Mouse (Mus musculus): ENCODE data around the gene Mbnl2.

Gene Mbnl2

GRCm38 (mm10) chr14:120405597-120405996 lies 130.1 kb downstream of the Mbnl2 start:
- in situ Hi-C loops (cut with MboI, MseI), result loop anchor here (10.0 kb wide), 1 partner anchor 261 kb away; no protein-coding TSS in a partner anchor

- in situ Hi-C loops (cut with MboI, MseI), result loop anchor here (10.0 kb wide), 1 partner anchor 261 kb away; no protein-coding TSS in a partner anchor
These were observed 130.8 kb downstream of the Mbnl2 start for GRCm38 (mm10) chr14:120406271-120406670.

GRCm38 (mm10) chr14:120406820-120407219 lies 131.4 kb downstream of the Mbnl2 start:
- in situ Hi-C loops (cut with MboI, MseI), result loop anchor here (10.0 kb wide), 1 partner anchor 262 kb away; no protein-coding TSS in a partner anchor

GRCm38 (mm10) chr14:120409854-120410253 lies 134.4 kb downstream of the Mbnl2 start:
- in situ Hi-C loops (cut with MboI, MseI), result loop anchor here (10.0 kb wide), 1 partner anchor 265 kb away; no protein-coding TSS in a partner anchor

- in situ Hi-C loops (cut with MboI, MseI), result no loop called here
These were observed 141.4 kb downstream of the Mbnl2 start for GRCm38 (mm10) chr14:120416886-120417285.

- in situ Hi-C loops (cut with MboI, MseI), result no loop called here
These were observed 143.5 kb downstream of the Mbnl2 start for GRCm38 (mm10) chr14:120418964-120419363.

- in situ Hi-C loops (cut with MboI, MseI), result no loop called here
These were observed 153.0 kb downstream of the Mbnl2 start for GRCm38 (mm10) chr14:120428497-120428896.

- in situ Hi-C loops (cut with MboI, MseI), result no loop called here
These were observed 157.3 kb downstream of the Mbnl2 start for GRCm38 (mm10) chr14:120432773-120433172.

- in situ Hi-C loops (cut with MboI, MseI), result no loop called here
These were observed 158.5 kb downstream of the Mbnl2 start for GRCm38 (mm10) chr14:120433931-120434398.

- in situ Hi-C loops (cut with MboI, MseI), result no loop called here
These were observed 159.4 kb downstream of the Mbnl2 start for GRCm38 (mm10) chr14:120434831-120435230.

- in situ Hi-C loops (cut with MboI, MseI), result no loop called here
These were observed 165.2 kb downstream of the Mbnl2 start for GRCm38 (mm10) chr14:120440716-120441115.

GRCm38 (mm10) chr14:120441256-120441655 lies 165.8 kb downstream of the Mbnl2 start:
- in situ Hi-C loops (cut with MboI, MseI), result no loop called here

GRCm38 (mm10) chr14:120441836-120442235 lies 166.4 kb downstream of the Mbnl2 start:
- in situ Hi-C loops (cut with MboI, MseI), result no loop called here

- in situ Hi-C loops (cut with MboI, MseI), result no loop called here
These were observed 178.8 kb downstream of the Mbnl2 start for GRCm38 (mm10) chr14:120454221-120454620.

GRCm38 (mm10) chr14:120463938-120464727 lies 188.7 kb downstream of the Mbnl2 start:
- in situ Hi-C loops (cut with MboI, MseI), result no loop called here

- in situ Hi-C loops (cut with MboI, MseI), result no loop called here
These were observed 191.3 kb downstream of the Mbnl2 start for GRCm38 (mm10) chr14:120466816-120467215.

- in situ Hi-C loops (cut with MboI, MseI), result no loop called here
These were observed 193.8 kb downstream of the Mbnl2 start for GRCm38 (mm10) chr14:120469126-120469790.

GRCm38 (mm10) chr14:120476186-120476697 lies 200.8 kb downstream of the Mbnl2 start:
- in situ Hi-C loops (cut with MboI, MseI), result loop anchor here (10.0 kb wide), 1 partner anchor 429 kb away; no protein-coding TSS in a partner anchor

- in situ Hi-C loops (cut with MboI, MseI), result loop anchor here (10.0 kb wide), 1 partner anchor 427 kb away; no protein-coding TSS in a partner anchor
These were observed 202.0 kb downstream of the Mbnl2 start for GRCm38 (mm10) chr14:120477288-120477981.

GRCm38 (mm10) chr14:120477982-120478568 lies 202.6 kb downstream of the Mbnl2 start, which contains the start of gene Rap2a:
TSS of gene Rap2a (plus strand) at chr14:120478444.
- in situ Hi-C loops (cut with MboI, MseI), result loop anchor here (10.0 kb wide), 1 partner anchor 427 kb away; no protein-coding TSS in a partner anchor
